Mouse (Mus musculus) CH12.LX (cell line): Measurements from ENCODE around the gene Pom121. TPM values are rescaled to one million over a fixed set of nuclear protein-coding genes. Genes with fewer than 3 reads are reported as not detected.

Experiments
- DNase-seq: peaks from one replicate; pipeline ENCODE4 v3.0.0-alpha.2; 2013; ENCODE audit errors: extremely low read depth
- H3K27ac ChIP-seq: 2 replicates; pipeline ENCODE4 v1.5.1; 2012; ENCODE audit warnings: low read depth, mild to moderate bottlenecking, control low read depth, moderate library complexity; ENCODE audit not compliant: insufficient read depth
- H3K27me3 ChIP-seq: replicated peaks from 2 replicates; pipeline ENCODE3; 2012; ENCODE audit warnings: inconsistent platforms
- H3K36me3 ChIP-seq, 2 experiments: replicated peaks in 1 of 2; 2 replicates each; pipeline versions ENCODE3 to v1.6.1; 2012; ENCODE audit warnings: inconsistent platforms in 1 of 2, low read length in 1 of 2, mild to moderate bottlenecking in 1 of 2, mixed read lengths in 1 of 2, moderate library complexity in 1 of 2; ENCODE audit not compliant: control insufficient read depth in 1 of 2, insufficient read depth in 1 of 2
- H3K4me1 ChIP-seq, 2 experiments: 2 replicates each; pipeline ENCODE4 v1.6.1; 2012; ENCODE audit warnings: inconsistent platforms in 1 of 2, moderate library complexity in 1 of 2; ENCODE audit not compliant: insufficient read depth in 2 of 2, control insufficient read depth in 1 of 2
- H3K4me2 ChIP-seq: 2 replicates; pipeline ENCODE4 v1.6.1; 2012; ENCODE audit warnings: low read depth, mild to moderate bottlenecking, control low read depth; ENCODE audit not compliant: poor library complexity, insufficient read depth, severe bottlenecking
- H3K4me3 ChIP-seq, 3 experiments: fragments of 150-350 bp in 1 of 3; sonication (generic) in 1 of 3; replicated peaks in 1 of 3; 2 replicates each; pipeline versions ENCODE3 to v1.5.1; 2011 to 2012; ENCODE audit warnings: low read depth in 2 of 3, low read length in 2 of 3, mild to moderate bottlenecking in 2 of 3, moderate library complexity in 2 of 3, control low read depth in 1 of 3, improper control_type of control experiment in 1 of 3, inconsistent platforms in 1 of 3, mixed read lengths in 1 of 3; ENCODE audit not compliant: poor library complexity in 1 of 3
- H3K79me2 ChIP-seq: replicated peaks from 2 replicates; pipeline ENCODE4 v1.6.1; 2012; ENCODE audit warnings: mild to moderate bottlenecking, moderate library complexity; ENCODE audit not compliant: control insufficient read depth, poor library complexity, insufficient read depth, severe bottlenecking; ENCODE audit errors: extremely low read depth
- H3K9ac ChIP-seq: 2 replicates; pipeline ENCODE4 v1.6.1; 2012; ENCODE audit warnings: low read depth, mild to moderate bottlenecking, control low read depth, moderate library complexity; ENCODE audit not compliant: insufficient read depth
- H3K9me3 ChIP-seq: replicated peaks from 2 replicates; pipeline ENCODE3; 2012; ENCODE audit warnings: low read length, inconsistent platforms, mixed read lengths
- E2F4 ChIP-seq: IDR thresholded peaks from 2 replicates; pipeline ENCODE4 v1.6.1; 2011; ENCODE audit warnings: low read depth, low read length, improper control_type of control experiment; ENCODE audit not compliant: insufficient replicate concordance
- ELF1 ChIP-seq: IDR thresholded peaks from 2 replicates; pipeline ENCODE4 v1.6.1; 2014; ENCODE audit warnings: low read depth, mild to moderate bottlenecking, inconsistent platforms, low read length, improper control_type of control experiment
- ETS1 ChIP-seq: conservative IDR thresholded peaks from 2 replicates; pipeline ENCODE4 v1.6.1; 2012; ENCODE audit warnings: low read depth, mild to moderate bottlenecking, inconsistent platforms, low read length, improper control_type of control experiment, moderate library complexity
- HCFC1 ChIP-seq: IDR thresholded peaks from 2 replicates; pipeline ENCODE4 v1.6.1; 2012; ENCODE audit warnings: low read depth, mild to moderate bottlenecking, inconsistent platforms, low read length, improper control_type of control experiment
- IRF4 ChIP-seq: IDR thresholded peaks from 2 replicates; pipeline ENCODE4 v1.6.1; 2014; ENCODE audit warnings: low read depth, mild to moderate bottlenecking, inconsistent platforms, low read length, improper control_type of control experiment
- JUN ChIP-seq: IDR thresholded peaks from 2 replicates; pipeline ENCODE4 v1.6.1; 2011; ENCODE audit warnings: low read depth, mild to moderate bottlenecking, low read length, improper control_type of control experiment, moderate library complexity; ENCODE audit not compliant: insufficient read depth
- JUND ChIP-seq: conservative IDR thresholded peaks from 2 replicates; pipeline ENCODE4 v1.6.1; 2011; ENCODE audit warnings: low read depth, low read length, improper control_type of control experiment
- MAX ChIP-seq: IDR thresholded peaks from 2 replicates; pipeline ENCODE4 v1.6.1; 2011; ENCODE audit warnings: low read length, improper control_type of control experiment
- MAZ ChIP-seq: IDR thresholded peaks from 2 replicates; pipeline ENCODE4 v1.6.1; 2012; ENCODE audit warnings: low read depth, mild to moderate bottlenecking, inconsistent platforms, low read length, improper control_type of control experiment, moderate library complexity
- MYC ChIP-seq: IDR thresholded peaks from 2 replicates; pipeline ENCODE4 v1.6.1; 2011; ENCODE audit warnings: low read depth, mild to moderate bottlenecking, improper control_type of control experiment, low read length
- NRF1 ChIP-seq: IDR thresholded peaks from 2 replicates; pipeline ENCODE4 v1.6.1; 2014; ENCODE audit warnings: low read depth, mild to moderate bottlenecking, inconsistent platforms, low read length, improper control_type of control experiment, moderate library complexity
- PAX5 ChIP-seq: IDR thresholded peaks from 2 replicates; pipeline ENCODE4 v1.6.1; 2012; ENCODE audit warnings: low read length, inconsistent platforms, mixed read lengths
- POLR2A ChIP-seq: IDR thresholded peaks from 2 replicates; pipeline ENCODE4 v1.6.1; 2011; ENCODE audit warnings: low read depth, mild to moderate bottlenecking, improper control_type of control experiment, low read length
- POLR2AphosphoS2 ChIP-seq: IDR thresholded peaks from 2 replicates; pipeline ENCODE4 v1.6.1; 2011; ENCODE audit warnings: low read depth, low read length, improper control_type of control experiment
- RAD21 ChIP-seq: IDR thresholded peaks from 2 replicates; pipeline ENCODE4 v1.6.1; 2011; ENCODE audit warnings: low read depth, mild to moderate bottlenecking, low read length, improper control_type of control experiment, moderate library complexity
- RCOR1 ChIP-seq: conservative IDR thresholded peaks from 2 replicates; pipeline ENCODE4 v1.6.1; 2012; ENCODE audit warnings: low read depth, mild to moderate bottlenecking, inconsistent platforms, low read length, improper control_type of control experiment
- SIN3A ChIP-seq: IDR thresholded peaks from 2 replicates; pipeline ENCODE4 v1.6.1; 2012; ENCODE audit warnings: low read length, improper control_type of control experiment, inconsistent platforms
- TBP ChIP-seq: conservative IDR thresholded peaks from 2 replicates; pipeline ENCODE4 v1.6.1; 2011; ENCODE audit warnings: low read depth, low read length, improper control_type of control experiment
- UBTF ChIP-seq: IDR thresholded peaks from 2 replicates; pipeline ENCODE4 v1.6.1; 2012; ENCODE audit warnings: low read depth, mild to moderate bottlenecking, inconsistent platforms, low read length, improper control_type of control experiment, moderate library complexity
- USF1 ChIP-seq: IDR thresholded peaks from 2 replicates; pipeline ENCODE4 v1.6.1; 2014; ENCODE audit warnings: low read depth, mild to moderate bottlenecking, inconsistent platforms, low read length, improper control_type of control experiment
- USF2 ChIP-seq: conservative IDR thresholded peaks from 2 replicates; pipeline ENCODE4 v1.6.1; 2011; ENCODE audit warnings: low read depth, low read length, improper control_type of control experiment
- ZNF384 ChIP-seq: IDR thresholded peaks from 2 replicates; pipeline ENCODE4 v1.6.1; 2012; ENCODE audit warnings: low read depth, low read length, improper control_type of control experiment, inconsistent platforms
- dilution Hi-C: fragments of 300-500 bp; cut with MboI; formaldehyde crosslinking; loops from 2 replicates; pipeline ENCODE4 v1.14.3; 2020; ENCODE audit warnings: low sequenced_read_pairs; ENCODE audit not compliant: extremely low pct_unique_long_range_greater_than_20kb, extremely low pct_ligation_motif_present
- in situ Hi-C: fragments of 300-500 bp; cut with MboI; formaldehyde crosslinking; loops from 3 replicates; pipeline ENCODE4 v1.14.3; 2019; ENCODE audit warnings: low sequenced_read_pairs, low pct_ligation_motif_present, low pct_unique_long_range_greater_than_20kb, mixed read lengths
- polyA plus RNA-seq: library from polyadenylated mRNA; unstranded; fragments of >175 nt; gene quantifications from 2 replicates; pipeline ENCODE4 v1.2.1, GENCODE M21; 2012; ENCODE audit warnings: low read depth; ENCODE audit not compliant: insufficient read length
- total RNA-seq, 2 experiments: library from RNA; depleted of rRNA; stranded (reverse); fragments of 300-350 nt in 1 of 2; fragments of >200 nt in 1 of 2; gene quantifications; 2 replicates each; pipeline ENCODE4 v1.2.3; 2012 to 2014

The Pom121 gene
- total and polyA plus RNA-seq, 3 experiments = 3.4 to 54.0 (median 10.4) TPM

DNA sequence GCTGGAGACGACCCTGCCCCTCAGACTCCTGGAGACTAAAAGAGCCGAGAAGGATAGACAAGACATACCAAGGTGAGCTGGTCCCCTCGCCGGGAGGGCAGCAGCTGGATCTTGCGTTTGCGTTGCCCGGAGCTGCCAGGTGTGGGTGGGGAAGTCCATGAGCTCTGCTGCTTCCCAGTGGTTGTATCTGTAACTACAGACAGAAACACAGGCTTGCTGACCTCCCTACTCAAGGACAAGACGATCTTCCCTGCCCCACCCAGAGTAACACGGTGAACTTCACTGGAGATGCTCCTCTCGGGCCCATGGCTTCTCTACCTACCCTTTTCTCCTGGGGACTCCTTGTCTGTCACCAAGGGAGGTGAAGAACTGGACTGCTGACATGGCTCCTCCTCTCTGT, 10.6 kb downstream of the Pom121 start:
- dilution Hi-C loops = no loop called here
- Histone ChIP-seq H3K9ac (no peak overlapping the region), H3K9me3 (no peaks in the 10 kb centered on the region), H3K79me2 (no peaks in the 10 kb centered on the region), H3K36me3 (peaks cover 85 to 94% of the 10 kb centered on the region in 2 experiments), H3K27me3 (no peaks in the 10 kb centered on the region), H3K27ac (no peak overlapping the region), H3K4me3 (no peak overlapping the region), H3K4me2 (no peak overlapping the region), H3K4me1 (no peaks in the 10 kb centered on the region)
- in situ Hi-C loops = no loop called here
- TF ChIP-seq IRF4 (no peak), MAX (no peak), RAD21 (no peak), MAZ (no peak), SIN3A (no peak), NRF1 (no peak), USF2 (no peak), TBP (no peak), ETS1 (no peak), JUN (no peak), RCOR1 (no peak), JUND (no peak), USF1 (no peak)
- DNase-seq = no peak

DNA sequence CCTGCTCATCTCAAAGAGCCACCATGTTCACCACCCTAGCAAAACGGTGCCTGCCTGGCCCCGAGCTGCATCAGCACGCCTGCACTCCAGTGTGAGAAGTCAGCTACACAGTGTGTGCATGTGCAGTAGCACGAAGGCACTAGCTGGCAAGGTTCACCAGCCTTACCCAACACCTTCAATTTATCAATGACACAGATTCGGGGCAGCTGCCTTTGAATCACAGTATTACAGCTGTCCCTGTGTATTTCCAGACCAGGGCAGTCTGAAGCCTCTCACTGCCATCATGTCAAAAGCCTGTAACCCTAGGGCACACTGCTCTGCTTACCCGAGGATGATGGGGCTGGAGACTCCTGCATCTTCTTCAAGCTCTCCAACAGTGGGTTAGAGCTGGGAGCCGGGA, 11.6 kb downstream of the Pom121 start:
- Histone ChIP-seq H3K36me3 (peaks cover 87 to 94% of the 10 kb centered on the region in 2 experiments), H3K4me1 (no peaks in the 10 kb centered on the region), H3K4me2 (no peak overlapping the region), H3K27ac (no peak overlapping the region), H3K9me3 (no peaks in the 10 kb centered on the region), H3K9ac (no peak overlapping the region), H3K4me3 (no peak overlapping the region), H3K27me3 (no peaks in the 10 kb centered on the region), H3K79me2 (no peaks in the 10 kb centered on the region)
- in situ Hi-C loops = no loop called here
- TF ChIP-seq PAX5 = no peak
- TF ChIP-seq POLR2AphosphoS2 = no peak
- no peak for TF ChIP-seq POLR2A
- TF ChIP-seq HCFC1 = no peak
- no peak for TF ChIP-seq IRF4
- no peak for TF ChIP-seq ELF1
- TF ChIP-seq E2F4 = no peak
- TF ChIP-seq JUND = no peak
- no peak for TF ChIP-seq UBTF
- TF ChIP-seq ZNF384 = no peak
- TF ChIP-seq MAX = no peak
- TF ChIP-seq SIN3A = no peak
- TF ChIP-seq MAZ = no peak
- no peak for TF ChIP-seq ETS1
- no peak for TF ChIP-seq MYC
- dilution Hi-C loops = no loop called here
- DNase-seq = no peak
